Mouse (Mus musculus) myocyte (in vitro differentiated cells): ENCODE measurements around the gene Olfr1256.

Source experiments
- E2F4 ChIP-seq: IDR thresholded peaks from one replicate; pipeline ENCODE4 v1.6.1; 2011; ENCODE audit warnings: mild to moderate bottlenecking, control low read depth, moderate library complexity; ENCODE audit not compliant: insufficient read depth
- MYOD1 ChIP-seq, 3 experiments: IDR thresholded peaks; one replicate each; pipeline ENCODE4 v1.6.1; 2011; ENCODE audit warnings: control low read depth in 2 of 3, low read depth in 2 of 3, mild to moderate bottlenecking in 2 of 3, moderate library complexity in 1 of 3; ENCODE audit not compliant: insufficient read length in 2 of 3, control insufficient read depth in 1 of 3
- MYOG ChIP-seq, 3 experiments: IDR thresholded peaks; one replicate each; pipeline ENCODE4 v1.6.1; 2011; ENCODE audit warnings: control low read depth in 2 of 3, low read depth in 2 of 3, mild to moderate bottlenecking in 2 of 3; ENCODE audit not compliant: insufficient read length in 2 of 3, control insufficient read depth in 1 of 3, insufficient read depth in 1 of 3
- POLR2A ChIP-seq: IDR thresholded peaks from one replicate; pipeline ENCODE4 v1.6.1; 2011; ENCODE audit warnings: low read depth, mild to moderate bottlenecking, control low read depth, moderate library complexity; ENCODE audit not compliant: insufficient read length
- POLR2AphosphoS2 ChIP-seq: IDR thresholded peaks from one replicate; pipeline ENCODE4 v1.6.1; 2011; ENCODE audit warnings: low read depth, control low read depth; ENCODE audit not compliant: insufficient read length
- TCF12 ChIP-seq: IDR thresholded peaks from one replicate; pipeline ENCODE4 v1.6.1; 2011; ENCODE audit warnings: mild to moderate bottlenecking, control low read depth; ENCODE audit not compliant: poor library complexity, insufficient read depth, severe bottlenecking
- USF1 ChIP-seq: IDR thresholded peaks from one replicate; pipeline ENCODE4 v1.6.1; 2011; ENCODE audit warnings: low read depth, mild to moderate bottlenecking, control low read depth, moderate library complexity

DNA sequence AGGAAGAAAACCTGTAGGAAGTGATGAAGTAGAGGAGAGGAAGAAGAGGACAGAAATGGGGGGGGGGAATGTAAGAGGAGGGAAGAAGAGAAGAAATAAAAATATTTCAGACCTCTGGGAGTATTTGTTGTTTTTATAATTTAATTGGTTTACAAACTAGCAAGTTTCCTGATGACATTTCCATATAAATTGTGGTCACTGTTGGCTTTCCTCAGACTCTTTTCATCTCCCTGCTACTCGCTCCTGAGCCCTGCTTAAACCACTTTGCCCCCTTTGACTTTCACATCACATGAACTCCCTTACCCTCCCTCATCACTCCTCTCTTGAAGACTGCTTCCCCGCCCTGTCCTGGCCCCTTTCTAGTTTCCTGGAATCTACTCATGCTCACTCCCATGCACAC is at the start of gene Olfr1256:
- no peak for TF ChIP-seq E2F4
- TF ChIP-seq POLR2A, result no peak
- no peak for TF ChIP-seq USF1
- no peak for TF ChIP-seq TCF12
- TF ChIP-seq MYOG (IDR thresholded peaks at IDR 0.05; ENCODE audit: control insufficient read depth in 1 of 3, insufficient read depth in 1 of 3, insufficient read length in 2 of 3, low read depth in 2 of 3), result no peak
- TF ChIP-seq POLR2AphosphoS2, result no peak
- no peak for TF ChIP-seq MYOD1 (IDR thresholded peaks at IDR 0.05; ENCODE audit: control insufficient read depth in 1 of 3, insufficient read length in 2 of 3, low read depth in 2 of 3)
